Mouse (Mus musculus) hindbrain, embryonic 16.5 days (tissue): Measurements from ENCODE around the gene Riok1. TPM values are rescaled to one million over a fixed set of nuclear protein-coding genes. Genes with fewer than 3 reads are reported as not detected.

Experiments used
- ATAC-seq: fragments of 200-750 bp; cut with Nextera tagmentation; 2 replicates; pipeline ENCODE4 v1.8.0; 2017; ENCODE audit warnings: moderate TSS enrichment, moderate library complexity
- H3K27ac ChIP-seq: fragments of 300-500 bp; sonication (generic); 2 replicates; pipeline ENCODE4 v1.5.1; 2014; ENCODE audit warnings: low read depth, mild to moderate bottlenecking, control low read depth, low read length, moderate library complexity
- H3K27me3 ChIP-seq: fragments of 300-500 bp; sonication (generic); replicated peaks from 2 replicates; pipeline ENCODE4 v1.6.1; 2014; ENCODE audit warnings: low read length; ENCODE audit not compliant: control insufficient read depth, insufficient read depth
- H3K36me3 ChIP-seq: fragments of 300-500 bp; sonication (generic); 2 replicates; pipeline ENCODE4 v1.6.1; 2014; ENCODE audit warnings: mild to moderate bottlenecking, low read length, moderate library complexity, mixed read lengths; ENCODE audit not compliant: control insufficient read depth, insufficient read depth
- H3K4me1 ChIP-seq: fragments of 300-500 bp; sonication (generic); 2 replicates; pipeline ENCODE4 v1.6.1; 2014; ENCODE audit warnings: low read depth, low read length; ENCODE audit not compliant: control insufficient read depth, insufficient read depth
- H3K4me2 ChIP-seq: fragments of 300-500 bp; sonication (generic); 2 replicates; pipeline ENCODE4 v1.6.1; 2014; ENCODE audit warnings: mild to moderate bottlenecking, low read length, control low read depth, moderate library complexity
- H3K4me3 ChIP-seq: fragments of 300-500 bp; sonication (generic); 2 replicates; pipeline ENCODE4 v1.5.1; 2014; ENCODE audit warnings: mild to moderate bottlenecking, low read length, control low read depth, moderate library complexity
- H3K9ac ChIP-seq: fragments of 300-500 bp; sonication (generic); 2 replicates; pipeline ENCODE4 v1.6.1; 2014; ENCODE audit warnings: low read depth, mild to moderate bottlenecking, control low read depth, low read length, moderate library complexity
- H3K9me3 ChIP-seq: fragments of 300-500 bp; sonication (generic); 2 replicates; pipeline ENCODE4 v1.6.1; 2014; ENCODE audit warnings: mild to moderate bottlenecking, low read length, moderate library complexity; ENCODE audit not compliant: control insufficient read depth
- WGBS: fragments of 180-500 bp; shearing (Covaris S2); extraction: QIAGEN DNeasy Blood & Tissue Kit; methylation state at CpG from one replicate; pipeline ENCODE4 v1.1.7; 2014; 5-methylcytosine and 5-hydroxymethylcytosine counted together
- polyA plus RNA-seq: library from polyadenylated mRNA; unstranded; fragments of >200 nt; fragmentation: Nextera tagmentation; extraction: Ambion mirVana; gene quantifications from 2 replicates; pipeline ENCODE4 v1.2.1, GENCODE M21; 2015

Gene Riok1
- polyA plus RNA-seq, 1 experiment from 2014 or later, result 47.0 TPM

DNA sequence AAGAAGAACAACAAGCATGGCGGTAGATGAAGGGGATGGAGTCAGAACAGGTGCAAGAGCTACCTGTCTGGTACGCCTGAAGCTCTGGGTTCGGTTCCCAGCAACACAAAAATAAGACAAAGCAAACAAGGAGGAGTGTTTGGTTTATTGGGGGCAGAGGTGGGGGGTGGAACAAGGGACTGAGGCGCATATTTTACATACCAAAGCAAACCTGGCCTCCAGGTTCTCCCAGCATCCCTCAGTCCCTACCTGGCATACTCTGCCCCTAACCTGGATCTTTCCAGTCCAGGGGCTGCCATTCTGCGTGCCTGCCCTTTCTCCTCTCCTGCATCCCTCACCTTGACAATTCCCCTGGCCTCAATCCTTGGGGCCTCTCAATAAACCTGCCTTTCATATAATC is 42.6 kb downstream of the Riok1 start:
- Histone ChIP-seq H3K4me2 (no peak overlapping the region), H3K4me3 (no peak overlapping the region), H3K27me3 (no peaks in the 10 kb centered on the region), H3K9ac (no peak overlapping the region), H3K4me1 (no peaks in the 10 kb centered on the region; the same call in 1 of the 2 replicates), H3K27ac (no peak overlapping the region), H3K36me3 (no peaks in the 10 kb centered on the region), H3K9me3 (no peaks in the 10 kb centered on the region)
- 73% methylated on average over 5 of the region's 5 CpGs for WGBS
- no peak for ATAC-seq

DNA sequence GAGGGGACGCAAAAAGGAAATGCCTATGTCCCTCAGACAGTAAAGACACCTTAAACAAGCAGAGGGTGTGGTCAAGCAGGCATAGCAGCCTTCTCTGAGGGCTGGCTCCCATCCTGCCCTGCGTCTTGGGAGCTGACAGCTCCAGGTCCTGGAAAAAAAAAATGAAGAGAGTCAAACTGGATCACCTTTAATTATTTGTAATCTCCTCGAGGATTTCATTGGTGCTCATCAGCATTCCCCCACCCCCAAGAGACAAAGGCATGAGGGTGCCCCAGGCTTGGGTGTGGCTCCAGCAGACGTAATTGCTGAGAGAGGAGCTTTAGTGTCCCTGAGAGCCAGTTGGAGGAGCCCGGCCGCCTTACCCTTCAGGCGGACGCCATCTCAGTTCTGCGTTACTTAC is 43.2 kb downstream of the Riok1 start:
- Histone ChIP-seq H3K9ac (no peak overlapping the region), H3K27ac (no peak overlapping the region), H3K4me1 (no peaks in the 10 kb centered on the region; the same call in 1 of the 2 replicates), H3K4me2 (no peak overlapping the region), H3K4me3 (no peak overlapping the region), H3K36me3 (no peaks in the 10 kb centered on the region), H3K9me3 (no peaks in the 10 kb centered on the region), H3K27me3 (no peaks in the 10 kb centered on the region)
- ATAC-seq, result no peak
- 60% methylated on average over 9 of the region's 9 CpGs for WGBS

DNA sequence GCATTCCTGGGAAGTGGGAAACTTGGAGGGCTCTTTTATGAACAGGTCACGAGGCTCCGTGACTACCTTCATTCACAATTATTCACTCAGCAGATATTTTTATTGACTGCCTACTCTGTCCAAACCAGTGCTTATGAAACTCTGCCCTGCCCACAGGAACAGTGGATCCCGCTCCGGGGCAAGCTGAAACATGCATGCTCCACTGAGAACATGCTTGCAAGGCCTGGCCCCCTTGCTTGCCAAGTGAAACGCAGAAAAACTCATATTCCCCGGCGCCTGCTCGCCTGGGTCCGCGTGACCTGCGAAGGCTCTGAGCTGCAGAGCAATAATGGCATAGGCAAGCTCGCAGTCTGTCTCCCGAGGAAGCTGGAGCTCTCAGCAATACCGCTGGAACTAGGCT is 43.9 kb downstream of the Riok1 start:
- no peak overlapping the region for H3K4me2 ChIP-seq
- WGBS, result 85% methylated on average over 14 of the region's 14 CpGs
- ATAC-seq, result no peak

DNA sequence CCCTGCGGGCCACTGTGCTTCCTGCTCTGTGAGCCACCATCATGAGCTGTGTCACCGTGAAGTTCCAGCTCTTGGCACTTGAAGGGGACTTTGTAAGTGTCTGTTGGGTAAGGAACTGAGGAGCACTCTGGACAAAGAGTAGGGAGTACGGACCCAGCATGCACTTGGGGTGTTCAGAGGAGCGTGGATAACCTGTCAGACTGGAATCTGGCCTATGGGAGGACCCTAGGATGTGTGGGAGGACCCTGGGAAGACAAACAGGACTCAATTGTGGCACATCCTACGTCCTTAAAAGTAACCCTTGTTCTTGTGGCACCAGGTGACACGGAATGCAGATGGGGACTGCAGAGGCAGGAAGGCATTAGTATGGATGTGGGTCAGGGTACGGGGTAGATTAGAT is 44.4 kb downstream of the Riok1 start:
- H3K36me3 ChIP-seq, result no peaks in the 10 kb centered on the region
- no peak overlapping the region for H3K9ac ChIP-seq
- no peak overlapping the region for H3K4me2 ChIP-seq
- WGBS, result 81% methylated on average over 7 of the region's 7 CpGs
- ATAC-seq, result no peak
- no peak overlapping the region for H3K27ac ChIP-seq
- H3K4me3 ChIP-seq, result no peak overlapping the region
- H3K9me3 ChIP-seq, result no peaks in the 10 kb centered on the region
- no peaks in the 10 kb centered on the region for H3K27me3 ChIP-seq
- H3K4me1 ChIP-seq, result no peaks in the 10 kb centered on the region; the same call in 1 of the 2 replicates

More for the DNA sequence above, 43.9 kb downstream of the Riok1 start:
- no peaks in the 10 kb centered on the region for H3K9me3 ChIP-seq
- H3K27ac ChIP-seq, result no peak overlapping the region
- no peak overlapping the region for H3K4me3 ChIP-seq
- H3K27me3 ChIP-seq, result no peaks in the 10 kb centered on the region
- H3K9ac ChIP-seq, result no peak overlapping the region
- no peaks in the 10 kb centered on the region for H3K36me3 ChIP-seq
- H3K4me1 ChIP-seq, result no peaks in the 10 kb centered on the region; the same call in 1 of the 2 replicates

DNA sequence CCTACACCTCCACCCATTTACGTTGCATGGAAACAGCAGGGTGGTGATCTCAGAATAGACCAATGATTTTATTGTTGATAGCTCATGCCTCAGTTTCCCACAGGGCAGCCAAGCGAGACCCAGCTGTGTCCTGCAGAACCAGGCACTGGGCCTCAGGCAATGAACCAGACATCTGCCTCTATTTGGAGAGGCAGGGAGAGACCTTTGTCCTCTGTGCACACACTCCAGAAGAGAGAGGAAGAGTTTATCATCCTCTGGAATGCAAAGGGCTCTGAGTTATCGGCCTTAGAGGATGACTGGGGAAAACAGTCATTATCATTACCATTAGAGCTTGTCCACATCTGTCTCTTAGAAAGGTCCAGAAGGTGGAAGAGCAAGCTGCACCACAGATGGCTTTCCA is 49.9 kb downstream of the Riok1 start:
- 75% methylated on average over 3 of the region's 3 CpGs for WGBS
- no peak overlapping the region for H3K4me2 ChIP-seq
- no peak overlapping the region for H3K27ac ChIP-seq
- H3K4me3 ChIP-seq, result no peak overlapping the region
- no peaks in the 10 kb centered on the region for H3K27me3 ChIP-seq
- no peaks in the 10 kb centered on the region for H3K4me1 ChIP-seq
- no peak for ATAC-seq
- H3K36me3 ChIP-seq, result no peaks in the 10 kb centered on the region
- H3K9ac ChIP-seq, result no peak overlapping the region
- H3K9me3 ChIP-seq, result no peaks in the 10 kb centered on the region

DNA sequence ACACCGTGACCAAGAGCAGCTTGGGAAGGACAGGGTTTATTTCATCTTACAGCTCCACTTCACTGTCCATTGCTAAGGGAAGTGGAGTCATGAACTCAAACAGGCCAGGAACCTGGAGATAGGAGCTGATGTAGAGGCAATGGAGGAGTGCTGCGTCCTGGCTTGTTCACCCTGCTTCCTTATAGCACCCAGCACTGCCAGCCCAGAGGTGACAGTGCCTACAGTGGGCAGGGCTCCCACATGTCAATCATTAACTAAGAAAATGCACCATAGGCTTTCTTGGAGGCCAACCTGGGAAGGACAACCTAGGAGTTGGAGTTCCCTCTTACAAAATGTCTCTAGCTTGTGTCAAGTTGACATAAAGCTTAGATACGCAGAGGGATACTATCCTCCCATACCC is 51.2 kb downstream of the Riok1 start:
- H3K27me3 ChIP-seq, result no peaks in the 10 kb centered on the region
- H3K4me2 ChIP-seq, result no peak overlapping the region
- H3K36me3 ChIP-seq, result no peaks in the 10 kb centered on the region
- no peak overlapping the region for H3K9ac ChIP-seq
- no peaks in the 10 kb centered on the region for H3K9me3 ChIP-seq
- WGBS, result 92% methylated on average over 3 of the region's 3 CpGs
- no peak overlapping the region for H3K4me3 ChIP-seq
- H3K27ac ChIP-seq, result no peak overlapping the region
- no peak for ATAC-seq
- H3K4me1 ChIP-seq, result no peaks in the 10 kb centered on the region

DNA sequence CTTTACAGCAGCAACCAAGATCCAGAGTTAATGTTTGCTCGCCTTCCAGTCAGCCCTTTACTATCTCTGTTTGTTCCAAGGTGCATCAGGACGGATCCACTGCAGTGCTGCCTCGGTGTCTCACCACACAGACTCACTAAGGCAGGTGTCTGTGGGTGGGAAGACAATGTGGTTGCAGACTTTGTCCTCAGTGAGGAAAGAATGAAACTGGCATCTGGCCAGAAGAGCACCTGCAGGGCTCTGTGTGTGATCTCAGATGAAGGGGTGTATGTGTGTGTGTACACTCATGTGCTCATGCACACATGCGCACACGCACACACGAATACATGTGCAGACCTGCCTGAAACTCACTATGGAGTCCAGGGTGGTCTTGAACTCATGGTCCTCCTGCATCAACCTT is 52.7 kb downstream of the Riok1 start:
- Histone ChIP-seq H3K4me3 (no peak overlapping the region), H3K27ac (no peak overlapping the region), H3K9ac (no peak overlapping the region), H3K27me3 (no peaks in the 10 kb centered on the region), H3K4me1 (no peaks in the 10 kb centered on the region), H3K36me3 (no peaks in the 10 kb centered on the region), H3K4me2 (no peak overlapping the region), H3K9me3 (no peaks in the 10 kb centered on the region)
- ATAC-seq, result no peak
- WGBS, result 89% methylated on average over 6 of the region's 6 CpGs

DNA sequence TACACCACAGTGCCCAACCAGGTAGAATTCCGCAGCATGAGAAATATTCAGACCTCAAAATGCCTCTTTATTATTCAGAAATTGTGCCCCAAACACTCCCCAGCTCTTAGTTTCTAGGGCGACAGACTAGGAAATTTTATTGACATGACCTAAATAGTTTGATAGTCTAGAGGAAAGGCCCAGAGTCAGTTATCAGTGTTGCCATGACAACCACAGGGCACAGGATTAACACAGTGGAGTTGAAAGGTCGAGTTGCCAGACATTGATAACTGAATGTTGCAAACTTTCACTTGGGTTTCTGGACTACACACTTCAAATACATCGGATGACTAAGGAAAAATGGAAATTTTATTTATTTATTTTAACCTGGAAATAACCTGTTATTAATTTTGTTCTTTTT is 53.1 kb downstream of the Riok1 start:
- Histone ChIP-seq H3K4me3 (no peak overlapping the region), H3K4me1 (no peaks in the 10 kb centered on the region), H3K9ac (no peak overlapping the region), H3K27me3 (no peaks in the 10 kb centered on the region), H3K9me3 (no peaks in the 10 kb centered on the region), H3K4me2 (no peak overlapping the region), H3K27ac (no peak overlapping the region), H3K36me3 (no peaks in the 10 kb centered on the region)
- 67% methylated on average over 4 of the region's 4 CpGs for WGBS
- no peak for ATAC-seq

DNA sequence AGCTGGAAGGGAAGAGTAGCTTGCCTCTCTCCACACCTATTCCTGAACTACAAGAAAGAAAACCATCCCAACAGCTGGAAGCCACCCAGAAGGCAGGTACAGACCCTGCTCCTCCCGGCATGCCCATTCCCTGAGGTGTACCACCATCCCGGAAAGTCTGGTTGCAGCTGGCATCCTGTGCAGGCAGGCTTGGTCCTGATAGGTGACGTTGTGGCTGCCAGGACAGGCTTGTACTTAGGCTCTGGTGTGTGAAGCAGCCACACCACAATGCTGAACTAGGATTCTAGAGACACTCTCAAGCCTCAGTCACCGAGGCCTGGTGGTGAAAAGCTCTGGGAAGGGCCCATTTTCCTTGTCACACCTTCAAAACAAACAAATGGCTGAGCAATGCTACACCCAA is 59.4 kb downstream of the Riok1 start:
- Histone ChIP-seq H3K9me3 (no peaks in the 10 kb centered on the region), H3K36me3 (no peaks in the 10 kb centered on the region), H3K4me1 (no peaks in the 10 kb centered on the region), H3K27me3 (no peaks in the 10 kb centered on the region), H3K4me2 (no peak overlapping the region), H3K27ac (no peak overlapping the region), H3K4me3 (no peak overlapping the region), H3K9ac (no peak overlapping the region)
- WGBS, result 78% methylated on average over 4 of the region's 4 CpGs
- no peak for ATAC-seq

DNA sequence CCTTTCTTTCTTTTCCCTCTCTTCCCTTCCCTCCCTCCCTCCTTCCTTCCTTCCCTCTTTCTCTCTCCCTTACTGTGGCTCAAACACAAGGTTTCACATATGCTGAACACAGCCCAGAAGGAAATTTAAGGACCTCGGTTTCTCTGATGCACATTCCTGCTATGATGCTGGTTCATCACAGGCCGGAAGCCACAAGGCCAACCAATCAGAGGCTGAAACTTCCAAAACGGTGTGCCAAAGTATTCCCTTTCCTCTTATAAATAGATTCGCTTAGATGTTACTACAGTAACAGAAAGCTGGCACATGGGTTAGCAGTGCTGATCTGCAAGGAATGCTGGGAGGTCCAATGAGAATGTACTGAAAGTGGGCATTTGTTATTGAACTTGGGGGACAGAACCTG is 66.6 kb downstream of the Riok1 start:
- Histone ChIP-seq H3K4me2 (no peak overlapping the region), H3K9ac (no peak overlapping the region), H3K27me3 (no peaks in the 10 kb centered on the region), H3K36me3 (no peaks in the 10 kb centered on the region), H3K9me3 (no peaks in the 10 kb centered on the region), H3K4me3 (no peak overlapping the region), H3K27ac (no peak overlapping the region), H3K4me1 (no peaks in the 10 kb centered on the region)
- no peak for ATAC-seq
- WGBS, result 79% methylated on average over 4 of the region's 4 CpGs
